Mouse (Mus musculus): ENCODE results near the gene Pakap.

Pakap gene

DNA sequence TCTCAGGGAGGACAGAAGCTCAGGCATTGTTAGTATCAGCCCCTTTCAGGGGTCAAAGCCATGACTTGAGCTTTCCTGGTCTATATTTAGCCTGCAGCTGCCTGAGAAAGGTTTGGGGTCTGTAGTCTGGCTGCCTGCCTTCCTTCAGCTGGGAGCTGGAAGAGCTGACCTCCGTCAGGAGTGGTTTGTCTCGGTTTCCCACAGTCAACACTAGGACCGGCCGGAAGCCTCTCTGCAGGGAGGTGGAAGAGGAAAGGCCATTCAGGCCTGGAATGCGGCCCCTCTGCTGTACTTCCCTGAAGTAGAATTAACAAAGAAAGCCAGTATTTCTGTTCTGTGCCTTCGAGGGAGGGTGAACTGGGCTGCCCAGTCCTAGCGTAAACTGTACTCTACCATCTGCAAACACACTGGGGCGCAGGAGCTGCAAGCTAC is 279.0 kb downstream of the Pakap start:
- peak in 1 of 2 experiments; percentile 46 for DNase-seq

DNA sequence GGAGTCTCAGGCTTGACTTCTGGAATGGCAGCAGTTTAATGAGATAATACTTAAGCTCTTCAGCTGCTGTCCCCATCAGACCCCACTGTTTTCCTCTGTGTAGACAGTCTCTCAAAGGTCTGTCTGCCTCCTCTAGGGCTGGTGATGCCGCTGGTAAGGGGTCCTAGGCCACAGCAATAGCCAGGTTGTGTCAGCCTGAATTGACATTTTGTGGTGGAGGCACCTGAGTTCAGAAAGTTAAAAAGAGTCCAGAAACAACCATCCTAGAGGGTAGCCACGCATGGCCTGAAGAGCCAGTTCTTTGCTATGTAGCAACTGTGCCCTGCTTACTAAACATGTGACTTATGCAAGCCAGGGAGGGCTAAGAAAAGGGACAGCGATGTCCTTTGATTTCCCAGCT is 279.7 kb downstream of the Pakap start:
- DNase-seq = no peak

DNA sequence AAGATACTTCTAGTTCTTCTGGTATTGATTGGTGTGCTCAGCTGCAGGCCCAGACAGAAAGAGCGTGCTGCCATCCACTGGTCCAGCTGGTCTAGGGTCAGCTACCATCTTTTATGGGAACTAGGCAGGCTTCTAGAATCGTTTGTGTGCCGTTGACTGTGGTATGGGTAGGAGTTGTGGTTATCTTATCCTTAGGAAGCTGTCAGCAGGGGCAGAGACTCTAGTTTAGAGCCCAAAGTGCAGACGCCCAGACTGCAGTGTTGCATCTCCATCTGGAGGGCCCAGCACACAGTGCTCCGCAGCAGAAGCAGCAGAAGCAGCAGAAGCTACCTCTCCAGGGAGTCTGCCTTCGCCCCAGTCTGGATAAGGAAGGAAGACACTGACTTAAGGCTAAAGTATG is 281.5 kb downstream of the Pakap start:
- DNase-seq = no peak

DNA sequence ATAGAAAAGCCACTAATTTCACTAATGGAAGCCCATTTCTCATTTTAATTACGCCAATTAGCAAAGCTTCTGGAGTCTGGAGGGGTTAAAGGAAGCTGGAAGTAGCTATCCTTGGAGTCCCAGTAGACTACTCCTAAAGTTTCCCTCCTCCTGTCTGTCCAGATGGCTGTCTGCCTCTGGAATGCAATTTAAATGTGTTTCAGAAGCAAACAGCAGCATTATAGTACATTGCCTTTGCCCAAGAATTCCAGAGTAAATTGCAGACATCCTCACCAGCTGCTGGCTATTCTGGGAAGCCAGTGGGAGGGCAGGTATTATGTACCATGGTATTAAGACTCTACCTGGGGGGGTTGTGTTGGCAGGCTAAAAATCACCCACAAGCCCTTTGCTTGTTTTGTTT is 283.8 kb downstream of the Pakap start:
- DNase-seq = no peak

DNA sequence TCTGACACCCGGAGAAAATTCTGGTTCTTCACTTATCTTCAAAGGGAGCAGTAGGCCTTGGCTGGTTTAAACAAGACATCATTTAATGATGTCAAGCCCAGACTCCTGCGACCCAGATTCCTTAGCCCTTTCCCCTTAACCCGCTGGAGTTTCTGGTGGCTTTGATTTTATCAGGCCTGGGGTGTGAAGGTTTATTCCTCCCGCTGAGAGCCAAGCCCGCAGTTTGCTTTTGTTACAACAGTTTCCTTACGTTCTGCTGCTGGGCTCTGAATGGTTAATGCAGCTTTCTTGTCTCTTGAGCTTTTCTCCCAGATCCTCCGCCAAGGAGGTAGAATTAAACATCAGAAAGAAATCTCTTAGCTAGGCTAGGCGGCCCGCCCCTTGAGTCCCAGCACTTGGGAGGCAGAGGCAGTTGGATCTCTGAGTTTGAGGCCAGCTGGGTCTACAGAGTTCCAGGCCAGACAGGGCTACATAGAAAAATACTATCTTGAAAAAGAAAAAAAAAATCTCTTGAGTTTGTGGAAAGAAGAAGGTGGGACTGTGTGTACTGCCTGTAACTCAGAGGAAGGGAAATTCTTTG is 284.6 kb downstream of the Pakap start:
- DNase-seq = no peak

DNA sequence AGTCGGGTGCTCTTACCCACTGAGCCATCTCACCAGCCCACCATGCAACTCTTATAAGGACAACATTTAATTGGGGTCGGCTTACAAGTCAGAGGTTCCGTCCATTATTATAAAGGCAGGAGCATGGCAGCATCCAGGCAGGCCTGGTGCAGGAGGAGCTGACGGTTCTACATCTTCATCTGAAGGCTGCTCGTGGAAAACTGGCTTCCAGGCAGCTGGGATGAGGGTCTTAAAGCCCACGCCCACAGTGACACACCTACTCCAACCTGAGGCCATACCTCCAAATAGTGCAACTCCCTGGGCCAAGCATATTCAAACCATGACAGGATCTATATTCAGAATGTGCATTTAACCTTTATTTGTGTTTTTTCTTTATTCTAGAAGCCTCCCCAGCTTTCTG is 286.2 kb downstream of the Pakap start:
- no peak for DNase-seq

DNA sequence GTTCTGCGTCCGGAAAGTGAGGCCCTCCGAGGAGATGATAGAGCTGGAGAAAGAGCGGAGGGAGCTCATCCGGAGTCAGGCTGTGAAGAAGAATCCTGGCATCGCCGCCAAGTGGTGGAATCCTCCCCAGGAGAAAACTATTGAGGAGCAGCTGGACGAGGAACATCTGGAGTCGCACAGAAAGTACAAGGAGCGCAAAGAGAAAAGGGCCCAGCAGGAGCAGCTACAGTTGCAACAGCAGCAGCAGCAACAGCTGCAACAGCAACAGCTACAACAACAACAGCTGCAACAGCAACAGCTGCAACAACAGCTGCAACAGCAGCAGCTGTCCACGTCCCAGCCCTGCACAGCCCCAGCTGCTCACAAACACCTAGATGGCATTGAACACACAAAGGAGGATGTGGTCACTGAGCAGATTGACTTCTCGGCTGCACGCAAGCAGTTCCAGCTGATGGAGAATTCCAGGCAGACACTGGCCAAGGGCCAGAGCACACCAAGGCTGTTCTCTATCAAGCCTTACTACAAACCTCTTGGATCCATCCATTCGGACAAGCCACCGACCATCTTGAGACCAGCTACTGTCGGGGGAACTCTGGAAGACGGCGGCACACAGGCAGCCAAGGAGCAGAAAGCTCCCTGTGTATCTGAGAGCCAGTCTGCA is 287.4 kb downstream of the Pakap start:
- no peak for DNase-seq

DNA sequence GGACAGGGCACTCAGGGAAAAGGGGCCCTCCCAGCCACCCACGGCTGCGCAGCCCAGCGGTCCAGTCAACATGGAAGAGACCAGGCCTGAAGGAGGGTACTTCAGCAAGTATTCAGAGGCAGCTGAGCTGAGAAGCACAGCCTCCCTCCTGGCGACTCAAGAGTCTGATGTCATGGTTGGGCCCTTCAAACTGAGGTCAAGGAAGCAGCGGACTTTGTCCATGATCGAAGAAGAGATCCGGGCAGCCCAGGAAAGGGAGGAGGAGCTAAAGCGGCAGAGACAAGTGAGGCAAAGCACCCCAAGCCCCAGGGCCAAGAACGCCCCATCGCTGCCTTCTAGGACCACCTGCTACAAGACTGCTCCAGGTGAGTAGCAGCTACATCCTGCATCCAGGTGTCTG is 288.7 kb downstream of the Pakap start:
- peak in 1 of 2 experiments; percentile 64 for DNase-seq

- peak; percentile 53 to 54 for DNase-seq
These were observed 292.2 kb downstream of the Pakap start for GRCm38 (mm10) chr4:57860204-57860611.

GRCm38 (mm10) chr4:57861166-57861565 is 293.2 kb downstream of the Pakap start:
- DNase-seq = peak; percentile 65 to 69

DNA sequence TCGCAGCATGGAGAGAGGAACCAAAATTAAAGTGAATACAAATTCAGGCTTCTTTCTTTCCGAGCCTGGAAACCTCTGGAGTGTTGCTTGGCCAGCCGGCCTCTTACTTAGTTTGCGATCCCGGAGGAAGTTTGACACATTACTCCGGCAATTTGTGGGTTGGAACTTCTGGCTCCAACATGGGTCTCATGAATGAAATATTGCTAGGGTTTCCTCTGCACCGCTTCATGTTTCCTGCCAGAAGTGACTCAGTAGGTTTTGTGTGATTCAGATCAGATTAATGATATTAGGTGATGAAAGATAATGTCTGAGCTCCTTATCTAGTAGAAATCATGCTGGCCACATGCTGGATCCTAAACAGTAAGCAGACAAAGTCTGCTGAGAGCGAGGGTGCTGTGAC is 293.9 kb downstream of the Pakap start:
- no peak for DNase-seq

DNA sequence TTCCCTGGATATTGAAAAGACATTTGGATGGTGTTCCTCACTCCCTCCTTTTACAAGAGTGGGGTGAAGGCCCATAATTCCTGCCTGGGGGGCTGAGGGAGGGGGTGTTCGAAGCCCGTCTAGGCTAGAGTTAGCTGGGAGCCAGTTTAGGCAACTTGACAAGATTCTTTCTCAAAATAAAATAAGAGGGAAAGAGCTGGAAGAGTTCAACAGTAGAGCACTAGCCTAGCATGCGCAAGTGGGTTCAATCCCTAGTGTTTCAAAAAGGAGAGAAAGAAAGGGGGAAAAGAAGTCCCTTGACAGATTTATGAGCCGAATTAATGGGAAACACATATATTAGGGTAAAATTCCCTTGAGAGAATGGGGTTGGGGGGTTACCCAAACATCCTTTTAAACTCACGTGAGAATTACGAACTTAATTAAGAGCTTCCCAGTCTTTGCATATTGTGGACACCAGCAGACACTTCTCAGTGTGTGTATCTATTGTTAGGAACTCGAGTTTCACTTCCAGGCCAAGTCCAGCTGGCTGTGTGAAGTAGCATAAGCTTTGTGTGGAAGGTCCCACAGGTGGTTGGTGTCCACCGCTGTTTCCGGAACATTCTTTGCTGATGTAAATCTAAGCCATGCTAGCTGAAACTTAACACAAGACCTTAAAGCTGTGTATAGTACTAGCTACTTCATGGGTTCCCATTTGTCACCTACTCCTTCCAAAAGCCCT is 294.4 kb downstream of the Pakap start:
- DNase-seq = no peak

DNA sequence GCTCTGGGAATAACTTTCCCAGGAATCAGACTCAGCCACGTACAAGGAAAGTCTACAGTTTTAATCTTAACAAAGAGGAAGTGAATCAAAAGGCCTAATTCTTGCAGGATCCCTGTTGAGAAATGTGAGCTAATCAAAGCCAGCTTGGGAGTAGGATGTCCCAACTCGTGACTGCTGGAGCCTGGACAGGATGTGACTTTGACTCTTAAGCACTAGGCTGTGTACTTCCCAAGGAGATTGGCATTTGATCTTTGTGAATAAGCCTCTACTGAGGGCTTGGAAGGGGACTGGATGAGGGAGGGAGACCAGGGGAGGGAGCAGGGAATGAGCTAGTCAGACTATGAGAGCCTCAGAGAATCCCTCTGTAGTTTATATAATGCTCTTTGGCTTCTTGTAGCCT is 298.1 kb downstream of the Pakap start:
- peak in 1 of 2 experiments; percentile 52 for DNase-seq

- no peak for DNase-seq
These were observed 299.0 kb downstream of the Pakap start for GRCm38 (mm10) chr4:57866990-57867389.

- no peak for DNase-seq
These were observed 299.5 kb downstream of the Pakap start for GRCm38 (mm10) chr4:57867454-57867853.

- DNase-seq = no peak
These were observed 311.2 kb downstream of the Pakap start for GRCm38 (mm10) chr4:57879137-57879536.

DNA sequence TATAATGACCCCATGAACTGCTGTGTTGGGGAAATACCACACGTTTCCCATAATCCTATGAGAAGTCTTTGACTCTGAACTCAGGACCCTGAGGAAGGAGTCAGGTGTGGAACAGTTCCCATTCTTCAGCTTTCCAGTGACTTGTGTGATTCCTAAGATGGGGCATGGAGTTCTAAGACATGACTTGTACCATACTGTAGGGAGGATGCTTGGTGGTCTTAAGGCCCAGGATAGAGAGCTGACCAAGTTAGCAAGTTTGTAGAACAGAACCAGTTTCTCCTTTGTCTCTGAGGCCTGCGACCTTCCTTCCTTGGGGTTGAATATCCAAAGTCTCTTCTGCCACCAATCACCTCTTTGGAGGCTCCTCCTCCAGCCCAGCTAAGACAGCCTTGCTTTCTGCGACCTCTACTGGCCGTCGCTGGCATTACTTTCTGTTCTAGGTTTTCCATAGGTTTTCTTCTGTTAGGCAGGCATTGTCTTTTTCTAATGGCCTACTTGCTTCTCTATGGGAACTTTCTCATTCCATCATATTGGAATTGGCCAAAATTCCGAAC is 311.9 kb downstream of the Pakap start:
- peak; percentile 76 to 86 for DNase-seq

DNA sequence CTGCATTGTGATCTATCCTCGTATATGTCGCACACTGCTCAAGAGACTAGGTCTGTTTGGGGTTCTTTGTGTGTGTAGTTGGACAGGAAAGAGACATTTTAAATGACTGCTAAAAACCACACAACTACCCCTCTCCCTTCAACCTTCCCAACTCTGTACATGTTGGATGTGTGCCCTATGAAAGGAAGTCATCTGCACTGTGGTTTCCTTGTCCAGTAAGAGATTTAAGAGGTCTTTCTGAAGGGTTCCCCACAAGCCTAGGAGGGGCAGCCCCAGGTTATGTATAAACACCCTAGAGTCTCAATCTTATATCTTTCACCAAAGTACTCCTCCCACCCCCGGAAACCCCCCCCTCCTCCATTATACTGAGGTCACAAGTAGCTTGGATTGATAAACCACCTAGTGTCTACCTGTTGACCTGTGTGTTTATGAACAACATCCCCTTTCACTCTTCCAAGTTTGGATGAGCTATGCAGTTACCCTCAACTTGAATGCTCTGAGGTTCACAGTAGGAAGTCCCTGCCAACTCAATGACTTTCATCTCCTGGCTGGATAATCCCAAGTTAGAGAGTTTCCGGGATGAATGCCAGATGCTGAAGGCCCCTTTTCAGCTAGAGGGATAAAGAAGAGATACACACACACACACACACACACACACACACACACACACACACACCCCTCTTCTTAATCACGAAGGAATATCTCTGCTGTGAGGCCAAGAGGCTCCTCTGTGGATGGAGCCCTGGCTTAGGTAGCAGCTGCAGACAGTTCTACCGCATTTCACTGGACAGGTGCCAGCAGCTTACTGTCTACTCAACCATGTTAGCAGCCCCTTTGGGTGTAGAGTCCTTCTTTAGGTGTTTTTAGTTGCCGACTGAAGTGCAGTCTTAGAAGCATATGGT is 315.8 kb downstream of the Pakap start:
- DNase-seq = peak; percentile 35 to 48

- DNase-seq = no peak
These were observed 316.5 kb downstream of the Pakap start for GRCm38 (mm10) chr4:57884511-57884910.

DNA sequence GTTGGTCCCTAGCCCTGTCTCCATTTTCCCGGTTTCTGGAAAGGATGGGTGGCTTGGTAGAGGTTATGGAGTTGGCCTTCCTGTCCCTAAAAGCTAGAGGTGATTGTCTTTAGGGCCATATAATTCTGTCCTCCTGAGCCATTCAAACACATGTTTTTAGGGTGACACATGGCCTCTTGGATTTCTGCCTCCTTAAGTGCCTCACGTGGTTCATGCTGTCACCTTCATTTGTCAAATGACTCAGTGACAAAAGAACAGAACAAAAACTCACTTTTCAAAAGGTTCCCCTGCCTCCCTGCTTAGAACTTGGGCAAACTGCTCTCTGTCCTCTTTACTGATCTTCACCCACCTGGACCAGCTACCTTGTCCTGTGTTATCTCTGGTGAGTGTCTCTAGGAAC is 317.2 kb downstream of the Pakap start:
- no peak for DNase-seq

- peak; percentile 36 to 53 for DNase-seq
These were observed 318.3 kb downstream of the Pakap start for GRCm38 (mm10) chr4:57886066-57886887.

GRCm38 (mm10) chr4:57886888-57887230 is 318.9 kb downstream of the Pakap start:
- DNase-seq = no peak
